Mouse (Mus musculus) ES-Bruce4 (cell line): Measurements from ENCODE around the gene Drg1.

Source experiments
- CTCF ChIP-seq: IDR thresholded peaks from one replicate; pipeline ENCODE4 v1.8.1; 2011; ENCODE audit warnings: low read depth, low read length
- EP300 ChIP-seq: IDR thresholded peaks from 2 replicates; pipeline ENCODE4 v1.6.1; 2011; ENCODE audit warnings: low read depth, low read length; ENCODE audit not compliant: insufficient read depth
- POLR2A ChIP-seq: IDR thresholded peaks from one replicate; pipeline ENCODE4 v1.8.1; 2011; ENCODE audit warnings: low read length; ENCODE audit not compliant: insufficient read depth

- TF ChIP-seq CTCF (no peak), POLR2A (no peak), EP300 (no peak)
These were observed 23.8 kb downstream of the Drg1 start for GRCm38 (mm10) chr11:3242395-3242794.
